Mouse (Mus musculus) forebrain, embryonic 13.5 days (tissue): ENCODE measurements at regions not wholly inside any gene's neighbourhood (a gene's known extent, or its start where the extent isn't known, plus 50 kb on each side); places are given as distances from the start of the nearest gene placed in this dataset.

Experiments
- ATAC-seq: fragments of 200-750 bp; cut with Nextera tagmentation; 2 replicates; pipeline ENCODE4 v1.8.0; 2017
- H3K27ac ChIP-seq: fragments of 300-500 bp; sonication (generic); 2 replicates; pipeline ENCODE4 v1.5.1; 2015; ENCODE audit warnings: inconsistent platforms, mild to moderate bottlenecking, moderate library complexity
- H3K27me3 ChIP-seq: fragments of 300-500 bp; sonication (generic); 2 replicates; pipeline ENCODE4 v1.6.1; 2015; ENCODE audit warnings: mild to moderate bottlenecking, inconsistent platforms
- H3K36me3 ChIP-seq: fragments of 300-500 bp; sonication (generic); 2 replicates; pipeline ENCODE4 v1.6.1; 2015; ENCODE audit warnings: mild to moderate bottlenecking, inconsistent platforms; ENCODE audit not compliant: poor library complexity, severe bottlenecking
- H3K4me1 ChIP-seq: fragments of 300-500 bp; sonication (generic); 2 replicates; pipeline ENCODE4 v1.6.1; 2015; ENCODE audit warnings: inconsistent platforms
- H3K4me2 ChIP-seq: fragments of 300-500 bp; sonication (generic); 2 replicates; pipeline ENCODE4 v1.6.1; 2015; ENCODE audit warnings: inconsistent platforms, mild to moderate bottlenecking, moderate library complexity
- H3K4me3 ChIP-seq: fragments of 300-500 bp; sonication (generic); 2 replicates; pipeline ENCODE4 v1.5.1; 2015; ENCODE audit warnings: mild to moderate bottlenecking, inconsistent platforms
- H3K9ac ChIP-seq: fragments of 300-500 bp; sonication (generic); 2 replicates; pipeline ENCODE4 v1.6.1; 2015; ENCODE audit warnings: mild to moderate bottlenecking, inconsistent platforms
- H3K9me3 ChIP-seq: fragments of 300-500 bp; sonication (generic); replicated peaks from 2 replicates; pipeline ENCODE4 v1.6.1; 2016; ENCODE audit warnings: inconsistent platforms
- WGBS: fragments of 180-500 bp; shearing (Covaris S2); methylation state at CpG from one replicate; pipeline ENCODE4 v1.1.7; 2015; 5-methylcytosine and 5-hydroxymethylcytosine counted together

DNA sequence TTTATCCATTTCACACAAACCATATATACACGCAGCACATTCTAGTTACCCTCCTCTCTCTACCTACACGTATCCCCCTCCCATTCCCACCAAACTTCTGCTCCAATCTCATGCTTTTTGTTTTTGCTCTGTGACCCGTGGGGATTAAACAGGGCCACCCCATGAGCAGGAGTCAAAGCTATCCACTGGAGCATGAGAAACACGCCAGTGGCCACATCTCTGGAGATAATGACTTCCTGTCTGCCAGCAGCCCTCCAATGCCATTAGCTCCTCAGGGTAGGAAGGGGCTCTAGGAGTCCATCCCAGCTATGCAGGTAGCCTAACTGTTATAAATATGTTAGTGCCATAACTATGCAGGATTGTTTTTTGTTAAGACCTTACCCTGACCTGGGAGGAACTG lies 141.9 kb upstream of the Grb10 start:
- H3K27me3 ChIP-seq: no peaks in the 10 kb centered on the region
- H3K27ac ChIP-seq: no peak overlapping the region
- H3K36me3 ChIP-seq: no peaks in the 10 kb centered on the region
- no peaks in the 10 kb centered on the region for H3K4me1 ChIP-seq
- H3K9me3 ChIP-seq: no peaks in the 10 kb centered on the region
- H3K4me2 ChIP-seq: no peak overlapping the region
- no peak overlapping the region for H3K4me3 ChIP-seq
- ATAC-seq: no peak
- WGBS: 6% methylated on average over 4 of the region's 4 CpGs
- no peak overlapping the region for H3K9ac ChIP-seq

DNA sequence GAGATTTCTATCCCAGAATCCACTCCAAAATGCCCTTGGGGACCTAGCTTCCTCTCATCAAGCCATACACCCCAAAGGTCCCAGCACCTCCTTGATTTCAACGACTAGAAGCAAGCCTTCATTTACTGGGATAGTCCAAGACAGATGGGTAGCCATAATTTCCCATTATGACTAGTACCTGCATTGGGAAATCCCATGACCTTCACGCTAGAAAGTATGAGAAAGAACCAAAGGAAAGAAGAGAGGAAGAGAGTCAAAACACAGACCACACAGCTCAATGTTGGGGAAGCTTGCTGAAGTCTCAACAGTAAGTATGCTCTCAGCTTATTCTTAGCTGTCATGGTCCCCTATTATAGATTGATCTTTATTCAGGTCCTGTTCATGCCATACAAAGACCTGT lies 133.9 kb upstream of the Grb10 start:
- no peaks in the 10 kb centered on the region for H3K36me3 ChIP-seq
- no peak overlapping the region for H3K27ac ChIP-seq
- no peak overlapping the region for H3K4me3 ChIP-seq
- H3K4me2 ChIP-seq: no peak overlapping the region
- H3K9ac ChIP-seq: no peak overlapping the region
- H3K27me3 ChIP-seq: no peaks in the 10 kb centered on the region
- no peak for ATAC-seq
- H3K4me1 ChIP-seq: no peaks in the 10 kb centered on the region
- H3K9me3 ChIP-seq: no peaks in the 10 kb centered on the region
- WGBS: 82% methylated on average over 2 of the region's 2 CpGs

DNA sequence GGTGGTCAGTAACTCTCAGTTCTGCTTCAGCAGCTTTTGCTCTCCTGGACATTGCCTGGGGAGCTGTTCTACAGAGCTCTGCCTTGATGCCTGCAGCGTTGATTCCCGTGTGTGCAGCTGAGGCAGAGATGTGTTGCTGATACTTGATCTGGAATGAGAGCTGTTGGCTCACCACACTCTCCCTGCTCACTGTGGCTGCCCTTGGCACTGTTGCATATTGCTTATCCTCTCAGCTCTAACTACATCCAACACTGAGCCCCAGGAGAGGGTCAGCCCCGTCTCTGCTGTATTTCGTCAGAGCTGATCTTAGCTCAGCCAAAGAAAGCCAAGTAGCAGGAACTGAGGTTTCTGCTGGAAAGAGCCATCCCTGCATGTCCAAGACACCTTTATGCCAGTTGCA lies 132.8 kb upstream of the Grb10 start:
- H3K27ac ChIP-seq: no peak overlapping the region
- no peaks in the 10 kb centered on the region for H3K4me1 ChIP-seq
- no peaks in the 10 kb centered on the region for H3K9me3 ChIP-seq
- no peaks in the 10 kb centered on the region for H3K36me3 ChIP-seq
- no peak overlapping the region for H3K4me2 ChIP-seq
- no peak overlapping the region for H3K9ac ChIP-seq
- 65% methylated on average over 4 of the region's 4 CpGs for WGBS
- ATAC-seq: no peak
- no peaks in the 10 kb centered on the region for H3K27me3 ChIP-seq
- no peak overlapping the region for H3K4me3 ChIP-seq

DNA sequence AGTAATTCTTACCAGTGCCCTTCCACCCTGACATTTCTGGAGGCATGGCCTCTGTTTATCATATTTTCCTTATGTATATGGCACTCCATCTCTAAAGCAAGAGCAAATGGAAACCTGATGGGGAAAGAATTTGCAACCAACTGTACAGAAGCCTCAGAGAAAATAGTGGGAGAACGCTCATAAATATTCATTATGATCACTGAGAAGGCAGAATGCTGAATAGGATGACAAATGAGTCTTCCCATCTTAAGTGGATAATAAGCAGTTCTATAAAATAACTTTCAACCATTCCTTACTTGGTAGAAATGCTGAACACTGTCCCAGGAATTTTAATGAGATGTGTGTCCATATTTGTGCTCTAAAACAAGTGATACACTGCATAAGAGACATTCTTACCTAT lies 129.9 kb upstream of the Grb10 start:
- Histone ChIP-seq H3K9me3 (no peaks in the 10 kb centered on the region), H3K4me3 (no peak overlapping the region), H3K9ac (no peak overlapping the region), H3K4me1 (no peaks in the 10 kb centered on the region), H3K36me3 (no peaks in the 10 kb centered on the region), H3K4me2 (no peak overlapping the region), H3K27ac (no peak overlapping the region), H3K27me3 (no peaks in the 10 kb centered on the region)
- 0 out of 2 replicates have a peak, but pooled peaks have one; percentile 41 for ATAC-seq
- 87% methylated on average over 1 of the region's 1 CpGs for WGBS
